Mouse (Mus musculus): ENCODE data around the gene Micall1. TPM values are rescaled to one million over a fixed set of nuclear protein-coding genes. Genes with fewer than 3 reads are reported as not detected.

Gene Micall1
- polyA plus RNA-seq, 1 experiment from 2014 or later, result 7.2 TPM

- Histone ChIP-seq H3K4me1 (ENCODE audit: control insufficient read depth, insufficient read depth, low read length) (0 out of 2 replicates have a peak, but pooled peaks cover 2% of the 10 kb centered on the region), H3K4me2 (replicated peaks; ENCODE audit: low read depth, low read length) (no peak overlapping the region), H3K27ac (ENCODE audit: low read depth, low read length) (no peak overlapping the region), H3K9me3 (ENCODE audit: control insufficient read depth, low read length) (no peaks in the 10 kb centered on the region), H3K36me3 (ENCODE audit: control insufficient read depth, insufficient read depth, low read length) (no peaks in the 10 kb centered on the region), H3K27me3 (ENCODE audit: control insufficient read depth, insufficient read depth, low read length) (peaks cover 51% of the 10 kb centered on the region), H3K9ac (ENCODE audit: low read depth, low read length) (no peak overlapping the region), H3K4me3 (ENCODE audit: low read length) (no peak overlapping the region)
- ATAC-seq (ENCODE audit: low FRiP score, low TSS enrichment), result no peak; the same call in 1 of the 2 replicates
- 5% methylated on average over 14 of the region's 15 CpGs for WGBS
These were observed 55.6 kb downstream of the Micall1 start for GRCm38 (mm10) chr15:79164251-79164650.

- 58% methylated on average over 5 of the region's 5 CpGs for WGBS
- no peak within 1 kb of the TSS for H3K4me2 ChIP-seq (replicated peaks; ENCODE audit: low read depth, low read length)
- peaks cover 47% of the 10 kb centered on the region for H3K27me3 ChIP-seq (ENCODE audit: control insufficient read depth, insufficient read depth, low read length)
These were observed 56.4 kb downstream of the Micall1 start, which contains the start of gene Sox10 for GRCm38 (mm10) chr15:79165140-79165539. Gene Sox10 (minus strand): TSS chr15:79165240.

DNA sequence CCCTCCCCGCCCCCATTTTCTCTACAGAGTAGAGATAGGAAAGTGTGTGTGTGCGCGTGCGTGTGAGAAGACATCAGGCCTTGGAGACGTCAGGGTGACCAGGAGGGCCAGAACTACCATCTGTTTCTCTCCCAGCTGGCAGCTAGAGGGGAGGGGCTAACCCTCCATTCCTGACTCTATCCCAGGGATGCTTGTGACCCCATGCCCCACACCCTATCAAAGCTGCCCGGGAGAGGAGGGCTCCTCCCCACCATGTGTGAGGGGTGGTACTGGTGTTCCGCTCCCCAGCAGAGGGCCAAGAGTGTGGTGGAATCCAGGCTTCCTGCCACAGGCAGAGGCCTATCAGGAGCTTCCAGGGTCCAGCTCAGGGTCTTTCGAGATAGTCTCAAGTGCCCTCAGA is 58.0 kb downstream of the Micall1 start:
- Histone ChIP-seq H3K4me3 (ENCODE audit: low read length) (no peak overlapping the region), H3K9me3 (ENCODE audit: control insufficient read depth, low read length) (no peaks in the 10 kb centered on the region), H3K27me3 (ENCODE audit: control insufficient read depth, insufficient read depth, low read length) (peaks cover 46% of the 10 kb centered on the region), H3K4me1 (ENCODE audit: control insufficient read depth, insufficient read depth, low read length) (0 out of 2 replicates have a peak, but pooled peaks cover 2% of the 10 kb centered on the region), H3K36me3 (ENCODE audit: control insufficient read depth, insufficient read depth, low read length) (no peaks in the 10 kb centered on the region), H3K4me2 (replicated peaks; ENCODE audit: low read depth, low read length) (no peak overlapping the region), H3K9ac (ENCODE audit: low read depth, low read length) (no peak overlapping the region), H3K27ac (ENCODE audit: low read depth, low read length) (no peak overlapping the region)
- whole genome bisulfite sequencing, result 42% methylated on average over 8 of the region's 8 CpGs
- no peak for ATAC-seq (ENCODE audit: low FRiP score, low TSS enrichment)

More at GRCm38 (mm10) chr15:79165140-79165539, 56.4 kb downstream of the Micall1 start, which contains the start of gene Sox10:
- no peak for ATAC-seq (ENCODE audit: low FRiP score, low TSS enrichment)
- no peak within 1 kb of the TSS for H3K4me3 ChIP-seq (ENCODE audit: low read length)
- no peaks in the 10 kb centered on the region for H3K9me3 ChIP-seq (ENCODE audit: control insufficient read depth, low read length)
- H3K9ac ChIP-seq (ENCODE audit: low read depth, low read length), result no peak within 1 kb of the TSS
- no peaks in the 10 kb centered on the region for H3K36me3 ChIP-seq (ENCODE audit: control insufficient read depth, insufficient read depth, low read length)
- 0 out of 2 replicates have a peak, but pooled peaks cover 2% of the 10 kb centered on the region for H3K4me1 ChIP-seq (ENCODE audit: control insufficient read depth, insufficient read depth, low read length)
- no peak within 1 kb of the TSS for H3K27ac ChIP-seq (ENCODE audit: low read depth, low read length)

GRCm38 (mm10) chr15:79176905-79177304 is 68.2 kb downstream of the Micall1 start:
- 0 out of 2 replicates have a peak, but pooled peaks have one; percentile 22 for ATAC-seq (ENCODE audit: low FRiP score, low TSS enrichment)

GRCm38 (mm10) chr15:79185213-79185612 is 76.5 kb downstream of the Micall1 start:
- Histone ChIP-seq H3K4me3 (ENCODE audit: low read length) (no peak overlapping the region), H3K27me3 (ENCODE audit: control insufficient read depth, insufficient read depth, low read length) (no peaks in the 10 kb centered on the region), H3K9me3 (ENCODE audit: control insufficient read depth, low read length) (no peaks in the 10 kb centered on the region), H3K4me2 (replicated peaks; ENCODE audit: low read depth, low read length) (no peak overlapping the region), H3K4me1 (ENCODE audit: control insufficient read depth, insufficient read depth, low read length) (no peaks in the 10 kb centered on the region), H3K36me3 (ENCODE audit: control insufficient read depth, insufficient read depth, low read length) (no peaks in the 10 kb centered on the region), H3K27ac (ENCODE audit: low read depth, low read length) (no peak overlapping the region), H3K9ac (ENCODE audit: low read depth, low read length) (no peak overlapping the region)
- no peak for ATAC-seq (ENCODE audit: low FRiP score, low TSS enrichment)
- WGBS, result 82% methylated on average over 10 of the region's 10 CpGs

More at GRCm38 (mm10) chr15:79176905-79177304, 68.2 kb downstream of the Micall1 start:
- H3K4me3 ChIP-seq (ENCODE audit: low read length), result no peak overlapping the region
- H3K27me3 ChIP-seq (ENCODE audit: control insufficient read depth, insufficient read depth, low read length), result no peaks in the 10 kb centered on the region
- H3K9ac ChIP-seq (ENCODE audit: low read depth, low read length), result no peak overlapping the region
- H3K4me2 ChIP-seq (replicated peaks; ENCODE audit: low read depth, low read length), result no peak overlapping the region
- no peaks in the 10 kb centered on the region for H3K4me1 ChIP-seq (ENCODE audit: control insufficient read depth, insufficient read depth, low read length)
- WGBS, result 26% methylated on average over 6 of the region's 6 CpGs
- no peak overlapping the region for H3K27ac ChIP-seq (ENCODE audit: low read depth, low read length)
- H3K9me3 ChIP-seq (ENCODE audit: control insufficient read depth, low read length), result no peaks in the 10 kb centered on the region
- H3K36me3 ChIP-seq (ENCODE audit: control insufficient read depth, insufficient read depth, low read length), result no peaks in the 10 kb centered on the region

Other genes starting within 250 kb of the Micall1 start
- gene Gga1, start 231.7 kb upstream of the Micall1 start, polyA plus RNA-seq (2014; fragmentation: Nextera tagmentation; extraction: Ambion mirVana), result 33.9 and 44.8 TPM in 2 replicates
- 0.19 and 0.59 TPM in 2 replicates for gene Gm49510, start 209.2 kb upstream of the Micall1 start, polyA plus RNA-seq (2014; fragmentation: Nextera tagmentation; extraction: Ambion mirVana)
- 32.7 and 38.5 TPM in 2 replicates for gene Sh3bp1, start 209.1 kb upstream of the Micall1 start, polyA plus RNA-seq (2014; fragmentation: Nextera tagmentation; extraction: Ambion mirVana)
- gene Pdxp, start 195.0 kb upstream of the Micall1 start, polyA plus RNA-seq (2014; fragmentation: Nextera tagmentation; extraction: Ambion mirVana), result 20.5 and 25.8 TPM in 2 replicates
- 584 and 814 TPM in 2 replicates for gene Lgals1, start 182.2 kb upstream of the Micall1 start, polyA plus RNA-seq (2014; fragmentation: Nextera tagmentation; extraction: Ambion mirVana)
- 55.8 and 64.6 TPM in 2 replicates for gene Nol12, start 174.0 kb upstream of the Micall1 start, polyA plus RNA-seq (2014; fragmentation: Nextera tagmentation; extraction: Ambion mirVana)
- 50.6 and 54.9 TPM in 2 replicates for gene Triobp, start 161.2 kb upstream of the Micall1 start, polyA plus RNA-seq (2014; fragmentation: Nextera tagmentation; extraction: Ambion mirVana)
- 137 and 306 TPM in 2 replicates for gene H1f0, start 80.4 kb upstream of the Micall1 start, polyA plus RNA-seq (2014; fragmentation: Nextera tagmentation; extraction: Ambion mirVana)
- gene Galr3, start 67.0 kb upstream of the Micall1 start, polyA plus RNA-seq (2014; fragmentation: Nextera tagmentation; extraction: Ambion mirVana), result 0.28 TPM in 1 of 2 replicates, not detected in the other
- 48.6 and 54.2 TPM in 2 replicates for gene Ankrd54, start 46.0 kb upstream of the Micall1 start, polyA plus RNA-seq (2014; fragmentation: Nextera tagmentation; extraction: Ambion mirVana)
- gene Eif3l, start 33.7 kb upstream of the Micall1 start, polyA plus RNA-seq (2014; fragmentation: Nextera tagmentation; extraction: Ambion mirVana), result 207 and 265 TPM in 2 replicates
- 352 and 434 TPM in 2 replicates for gene Polr2f, start 32.1 kb downstream of the Micall1 start, polyA plus RNA-seq (2014; fragmentation: Nextera tagmentation; extraction: Ambion mirVana)
- gene 1700088E04Rik, start 32.4 kb downstream of the Micall1 start, polyA plus RNA-seq (2014; fragmentation: Nextera tagmentation; extraction: Ambion mirVana), result 7.1 and 8.8 TPM in 2 replicates
- 0.21 and 0.22 TPM in 2 replicates for gene Sox10, start 56.3 kb downstream of the Micall1 start, polyA plus RNA-seq (2014; fragmentation: Nextera tagmentation; extraction: Ambion mirVana)
- gene Pick1, start 120.3 kb downstream of the Micall1 start, polyA plus RNA-seq (2014; fragmentation: Nextera tagmentation; extraction: Ambion mirVana), result 25.8 and 31.4 TPM in 2 replicates
- 0.21 and 0.61 TPM in 2 replicates for gene Gm49486, start 120.5 kb downstream of the Micall1 start, polyA plus RNA-seq (2014; fragmentation: Nextera tagmentation; extraction: Ambion mirVana)
- gene Slc16a8, start 145.9 kb downstream of the Micall1 start, polyA plus RNA-seq (2014; fragmentation: Nextera tagmentation; extraction: Ambion mirVana), result 0.39 and 0.50 TPM in 2 replicates
- gene Baiap2l2, start 176.6 kb downstream of the Micall1 start, polyA plus RNA-seq (2014; fragmentation: Nextera tagmentation; extraction: Ambion mirVana), result 6.1 and 10.3 TPM in 2 replicates
- 10.9 and 17.0 TPM in 2 replicates for gene Pla2g6, start 219.5 kb downstream of the Micall1 start, polyA plus RNA-seq (2014; fragmentation: Nextera tagmentation; extraction: Ambion mirVana)
- 3.4 and 3.6 TPM in 2 replicates for gene Maff, start 237.7 kb downstream of the Micall1 start, polyA plus RNA-seq (2014; fragmentation: Nextera tagmentation; extraction: Ambion mirVana)